Mouse (Mus musculus): ENCODE data around the gene Mboat7.
A peak's percentile ranks its signal among the peaks of the same experiment; 100 is the strongest.

- peak; percentile 43 for TF ChIP-seq CTCF (IDR thresholded peaks at IDR 0.05; ENCODE audit: low read depth)
- no peak for TF ChIP-seq EP300 (IDR thresholded peaks at IDR 0.05; ENCODE audit: low read depth)
Observed at GRCm38 (mm10) chr7:3666921-3667391, 26.4 kb downstream of the Mboat7 start.

Measured in liver, embryonic 14.5 days (tissue).